Mouse (Mus musculus) splenic B cell, adult 2 months (primary cell): ENCODE data around the gene Gm15130.

Source experiments
- DNase-seq: peaks from one replicate; pipeline ENCODE4 v3.0.0-alpha.2; 2011; ENCODE audit warnings: low read depth, low spot score
- H3K27me3 ChIP-seq: 2 replicates; pipeline ENCODE4 v1.6.1; 2012; ENCODE audit warnings: mild to moderate bottlenecking, low read length, moderate library complexity, mixed read lengths; ENCODE audit not compliant: control insufficient read depth, poor library complexity, insufficient read depth, severe bottlenecking
- H3K36me3 ChIP-seq: 2 replicates; pipeline ENCODE4 v1.6.1; 2012; ENCODE audit warnings: mild to moderate bottlenecking, low read length, moderate library complexity, mixed read lengths; ENCODE audit not compliant: control insufficient read depth, poor library complexity, insufficient read depth, severe bottlenecking

Gm15130 gene

DNA sequence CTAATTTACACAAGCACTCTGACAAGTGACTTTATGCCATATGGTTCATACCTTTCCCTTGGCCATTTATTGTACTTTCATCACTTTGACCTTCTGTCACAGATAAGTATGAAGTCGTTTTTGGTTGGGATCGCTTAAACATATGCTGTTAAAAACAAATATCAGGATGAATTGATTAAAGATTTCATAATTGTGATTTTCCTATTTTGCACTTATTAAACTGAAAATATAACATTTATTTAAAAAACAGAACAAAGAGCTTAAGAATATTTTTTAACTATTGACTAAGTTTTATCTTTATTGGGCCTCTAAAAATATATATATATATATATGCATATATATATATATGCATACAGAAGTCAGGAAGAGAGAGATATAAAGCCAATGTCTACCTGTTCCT lies at the start of gene Gm15130:
Gene Gm15130, minus strand, starts transcription at position 101 of the 400 bp plus-strand sequence.
- Histone ChIP-seq H3K36me3 (no peaks in the 10 kb centered on the region), H3K27me3 (no peaks in the 10 kb centered on the region)
- no peak for DNase-seq

DNA sequence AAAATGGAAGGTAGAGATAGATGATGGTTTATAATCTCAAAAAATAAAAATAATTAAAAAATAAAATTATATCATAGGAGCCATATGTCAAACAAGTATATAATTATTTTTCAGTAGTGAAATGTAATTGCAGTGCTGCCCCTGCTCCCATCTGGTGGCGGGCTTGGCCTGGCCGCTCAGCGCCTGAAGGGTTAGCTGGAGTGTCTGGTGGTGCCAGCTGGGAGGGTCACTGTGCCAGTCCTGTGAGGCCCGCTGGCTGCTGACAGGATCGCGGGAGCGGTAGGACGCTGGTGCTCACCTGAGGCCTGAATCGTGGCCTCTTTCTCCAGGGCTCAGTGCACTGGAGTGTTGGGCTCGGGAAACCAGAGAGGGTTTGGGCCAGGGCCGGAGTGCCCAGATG lies 29.3 kb upstream of the Gm15130 start:
- no peak for DNase-seq
- H3K27me3 ChIP-seq: no peaks in the 10 kb centered on the region
- no peaks in the 10 kb centered on the region for H3K36me3 ChIP-seq

DNA sequence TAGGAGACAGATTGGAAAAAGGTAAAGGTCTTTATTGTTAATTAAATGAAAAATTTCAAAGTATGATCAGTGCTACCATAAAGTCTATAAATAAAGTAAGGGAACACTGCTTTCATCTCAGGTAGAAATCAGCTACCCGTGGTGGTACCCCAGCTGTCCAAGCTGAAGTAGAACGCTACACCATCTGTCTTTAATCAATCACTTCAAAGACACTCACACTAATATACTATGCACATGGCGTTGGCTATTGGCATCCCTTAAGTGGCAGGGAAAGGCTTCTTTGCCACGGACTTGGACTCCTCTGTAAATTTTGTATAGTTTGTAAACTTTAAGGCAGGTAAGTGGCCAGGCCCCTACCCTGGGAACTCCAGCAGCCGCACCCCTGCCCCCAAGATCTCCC lies 17.0 kb downstream of the Gm15130 start:
- no peaks in the 10 kb centered on the region for H3K36me3 ChIP-seq
- no peak for DNase-seq
- no peaks in the 10 kb centered on the region for H3K27me3 ChIP-seq

DNA sequence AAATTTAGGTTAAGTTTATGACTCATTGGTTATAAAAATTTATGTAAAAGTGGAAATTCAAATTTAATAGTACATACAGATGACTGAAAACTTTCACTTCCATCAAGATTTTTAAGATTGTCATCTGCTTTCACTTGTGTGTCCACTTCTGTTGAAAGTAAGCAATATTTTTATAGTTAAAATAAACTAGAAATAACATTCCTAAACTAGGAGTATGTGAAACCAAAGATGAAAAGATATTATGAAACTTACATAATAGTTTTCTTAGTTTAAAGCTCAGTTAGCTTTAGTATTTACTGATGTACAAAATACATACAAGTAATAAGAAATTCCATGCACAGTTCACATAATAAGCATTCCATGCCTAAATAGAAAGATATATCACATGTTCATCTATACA lies 46.9 kb downstream of the Gm15130 start, which contains the start of gene Gm13941:
Gene Gm13941, minus strand, starts transcription at position 101 of the 400 bp plus-strand sequence.
- Histone ChIP-seq H3K27me3 (no peaks in the 10 kb centered on the region), H3K36me3 (no peaks in the 10 kb centered on the region)
- no peak for DNase-seq
